Mouse (Mus musculus) cortical plate, adult 2 months (tissue): ENCODE measurements around the gene Macrod2.

Experiments used
- CTCF ChIP-seq: fragments of 200-500 bp; IDR thresholded peaks from 2 replicates; pipeline ENCODE4 v1.5.1; 2011; ENCODE audit warnings: mild to moderate bottlenecking, control low read depth, low read length; ENCODE audit not compliant: insufficient read depth; ENCODE audit errors: extremely low read depth
- POLR2A ChIP-seq: fragments of 200-500 bp; IDR thresholded peaks from 2 replicates; pipeline ENCODE4 v1.6.1; 2011; ENCODE audit warnings: mild to moderate bottlenecking, low read length, control low read depth; ENCODE audit not compliant: insufficient read depth; ENCODE audit errors: extremely low read depth

DNA sequence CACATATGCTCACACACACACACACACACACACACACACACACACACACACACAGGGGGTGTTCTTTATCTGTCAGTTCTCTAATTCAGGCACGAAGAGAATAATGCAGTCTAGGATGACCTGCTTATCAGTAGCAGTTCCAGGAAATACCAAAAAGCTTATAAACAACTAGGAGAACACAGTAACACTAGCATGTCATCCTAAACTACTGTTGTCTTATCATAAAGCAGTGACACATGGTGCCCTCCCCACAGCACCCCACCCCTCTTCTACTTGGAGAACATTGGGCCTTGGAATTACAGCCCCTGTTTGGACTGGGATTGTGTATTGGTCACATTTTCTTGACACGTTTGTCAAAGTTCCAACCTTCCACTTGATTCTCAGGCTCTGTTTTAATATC lies 1494.4 kb downstream of the Macrod2 start:
- TF ChIP-seq POLR2A (no peak), CTCF (no peak)
